Mouse (Mus musculus) telencephalon, adult 2 months (tissue): ENCODE measurements around the gene Clybl.

Experiments used
- DNase-seq: peaks from one replicate; pipeline ENCODE4 v3.0.0-alpha.2; 2011; ENCODE audit warnings: low read depth, low spot score

Gene Clybl

GRCm38 (mm10) chr14:122414786-122415185, 233.3 kb downstream of the Clybl start:
- no peak for DNase-seq

- DNase-seq, result no peak
Measured at GRCm38 (mm10) chr14:122416166-122416771, 234.8 kb downstream of the Clybl start.

GRCm38 (mm10) chr14:122424441-122424840, 242.9 kb downstream of the Clybl start:
- no peak for DNase-seq

- DNase-seq, result no peak
Measured at GRCm38 (mm10) chr14:122426529-122427203, 245.2 kb downstream of the Clybl start.

- DNase-seq, result no peak
Measured at GRCm38 (mm10) chr14:122427204-122427560, 245.7 kb downstream of the Clybl start.

GRCm38 (mm10) chr14:122427654-122428053, 246.2 kb downstream of the Clybl start:
- DNase-seq, result no peak

GRCm38 (mm10) chr14:122432558-122432957, 251.1 kb downstream of the Clybl start:
- no peak for DNase-seq

GRCm38 (mm10) chr14:122434039-122434438, 252.5 kb downstream of the Clybl start:
- no peak for DNase-seq

- DNase-seq, result no peak
Measured at GRCm38 (mm10) chr14:122436850-122437249, 255.3 kb downstream of the Clybl start.

- DNase-seq, result no peak
Measured at GRCm38 (mm10) chr14:122449601-122450495, 268.3 kb downstream of the Clybl start.

GRCm38 (mm10) chr14:122450496-122451382, 269.2 kb downstream of the Clybl start, which contains the start of gene Gm5089:
Gene Gm5089 (minus strand): TSS chr14:122451115.
- no peak for DNase-seq

GRCm38 (mm10) chr14:122451551-122452145, 270.1 kb downstream of the Clybl start:
- DNase-seq, result no peak
